Mouse (Mus musculus) cerebellum, adult 2 months (tissue): ENCODE data around the gene Cep135. TPM values are rescaled to one million over a fixed set of nuclear protein-coding genes. Genes with fewer than 3 reads are reported as not detected.
A peak's percentile ranks its signal among the peaks of the same experiment; 100 is the strongest.

Experiments
- DNase-seq, 2 experiments: peaks; one replicate each; pipeline ENCODE4 v3.0.0; 2021
- H3K27ac ChIP-seq: fragments of 200-500 bp; 2 replicates; pipeline ENCODE4 v1.5.1; 2012; ENCODE audit warnings: low read length, control low read depth, inconsistent platforms; ENCODE audit not compliant: insufficient read depth
- H3K27me3 ChIP-seq: fragments of 200-500 bp; 2 replicates; pipeline ENCODE4 v1.6.1; 2012; ENCODE audit warnings: inconsistent platforms, mild to moderate bottlenecking, low read length, moderate library complexity; ENCODE audit not compliant: control insufficient read depth, insufficient read depth
- H3K4me1 ChIP-seq: fragments of 200-500 bp; 2 replicates; pipeline ENCODE4 v1.6.1; 2011; ENCODE audit warnings: low read length; ENCODE audit not compliant: control insufficient read depth, insufficient read depth
- H3K4me3 ChIP-seq: fragments of 200-500 bp; replicated peaks from 2 replicates; pipeline ENCODE3; 2011; ENCODE audit warnings: mild to moderate bottlenecking, low read depth, low read length, control low read depth; ENCODE audit not compliant: insufficient read depth
- CTCF ChIP-seq: fragments of 200-500 bp; IDR thresholded peaks from 2 replicates; pipeline ENCODE4 v1.5.1; 2011; ENCODE audit warnings: low read depth, mild to moderate bottlenecking, control low read depth, low read length, moderate library complexity, borderline replicate concordance; ENCODE audit not compliant: insufficient read depth
- POLR2A ChIP-seq: fragments of 200-500 bp; IDR thresholded peaks from 2 replicates; pipeline ENCODE4 v1.6.1; 2011; ENCODE audit warnings: low read length, control low read depth, borderline replicate concordance; ENCODE audit not compliant: insufficient read depth
- WGBS: fragments of 180-500 bp; shearing (Covaris S2); methylation state at CpG from one replicate; pipeline ENCODE4 v1.1.7; 2018; 5-methylcytosine and 5-hydroxymethylcytosine counted together
- polyA plus RNA-seq: library from polyadenylated mRNA; depleted of rRNA; stranded (reverse); fragments of >200 nt; gene quantifications from 2 replicates; pipeline ENCODE4 v1.2.3, GENCODE M21; 2012

Cep135 gene
- polyA plus RNA-seq, 1 experiment: 6.9 TPM

GRCm38 (mm10) chr5:76585378-76585777 is 3.1 kb upstream of the Cep135 start:
- Histone ChIP-seq H3K27me3 (no peaks in the 10 kb centered on the region), H3K27ac (no peak overlapping the region), H3K4me3 (no peak overlapping the region), H3K4me1 (no peaks in the 10 kb centered on the region)
- DNase-seq: no peak
- TF ChIP-seq POLR2A: no peak
- no peak for TF ChIP-seq CTCF
- 82% methylated on average over 2 of the region's 2 CpGs for WGBS

- no peak overlapping the region for H3K27ac ChIP-seq
- no peak for TF ChIP-seq POLR2A
- TF ChIP-seq CTCF: no peak
- 1% methylated on average over 7 of the region's 7 CpGs for WGBS
- H3K4me3 ChIP-seq: peak overlapping the region; percentile 63
- H3K4me1 ChIP-seq: no peaks in the 10 kb centered on the region
- H3K27me3 ChIP-seq: no peaks in the 10 kb centered on the region
- no peak for DNase-seq
Measured at GRCm38 (mm10) chr5:76589311-76589710, 813 bp downstream of the Cep135 start.

- H3K27me3 ChIP-seq: no peaks in the 10 kb centered on the region
- DNase-seq: no peak
- 76% methylated on average over 2 of the region's 2 CpGs for WGBS
- no peak overlapping the region for H3K27ac ChIP-seq
- H3K4me1 ChIP-seq: no peaks in the 10 kb centered on the region
- no peak overlapping the region for H3K4me3 ChIP-seq
- TF ChIP-seq POLR2A: no peak
- no peak for TF ChIP-seq CTCF
Measured at GRCm38 (mm10) chr5:76590009-76590408, 1.5 kb downstream of the Cep135 start.

- H3K4me3 ChIP-seq: no peak overlapping the region
- no peak overlapping the region for H3K27ac ChIP-seq
- no peaks in the 10 kb centered on the region for H3K4me1 ChIP-seq
- TF ChIP-seq CTCF (no peak), POLR2A (no peak)
- WGBS: 56% methylated on average over 9 of the region's 9 CpGs
- DNase-seq: no peak
- no peaks in the 10 kb centered on the region for H3K27me3 ChIP-seq
Measured at GRCm38 (mm10) chr5:76591885-76592284, 3.4 kb downstream of the Cep135 start.

- WGBS: 93% methylated on average over 8 of the region's 8 CpGs
- no peaks in the 10 kb centered on the region for H3K4me1 ChIP-seq
- TF ChIP-seq CTCF: no peak
- no peak for TF ChIP-seq POLR2A
Measured at GRCm38 (mm10) chr5:76609702-76610370, 21.3 kb downstream of the Cep135 start.

GRCm38 (mm10) chr5:76612867-76613499 is 24.5 kb downstream of the Cep135 start:
- no peaks in the 10 kb centered on the region for H3K4me1 ChIP-seq
- no peaks in the 10 kb centered on the region for H3K27me3 ChIP-seq
- H3K27ac ChIP-seq: no peak overlapping the region
- TF ChIP-seq POLR2A (no peak), CTCF (no peak)
- no peak overlapping the region for H3K4me3 ChIP-seq
- DNase-seq: no peak
- 88% methylated on average over 6 of the region's 6 CpGs for WGBS

More at GRCm38 (mm10) chr5:76609702-76610370, 21.3 kb downstream of the Cep135 start:
- H3K27ac ChIP-seq: no peak overlapping the region
- no peaks in the 10 kb centered on the region for H3K27me3 ChIP-seq
- H3K4me3 ChIP-seq: no peak overlapping the region
- DNase-seq: no peak

GRCm38 (mm10) chr5:76615276-76615675 is 26.8 kb downstream of the Cep135 start:
- TF ChIP-seq POLR2A (no peak), CTCF (no peak)
- no peak overlapping the region for H3K27ac ChIP-seq
- no peak overlapping the region for H3K4me3 ChIP-seq
- no peak for DNase-seq
- 66% methylated on average over 8 of the region's 8 CpGs for WGBS
- no peaks in the 10 kb centered on the region for H3K4me1 ChIP-seq
- H3K27me3 ChIP-seq: no peaks in the 10 kb centered on the region

- no peaks in the 10 kb centered on the region for H3K4me1 ChIP-seq
- no peak for DNase-seq
- no peak overlapping the region for H3K4me3 ChIP-seq
- no peak for TF ChIP-seq CTCF
- no peak for TF ChIP-seq POLR2A
- H3K27me3 ChIP-seq: no peaks in the 10 kb centered on the region
- no peak overlapping the region for H3K27ac ChIP-seq
- 75% methylated on average over 2 of the region's 2 CpGs for WGBS
Measured at GRCm38 (mm10) chr5:76616196-76616747, 27.8 kb downstream of the Cep135 start.
